Mouse (Mus musculus) testis, adult 2 months (tissue): ENCODE results near the gene Hist2h2aa1. TPM values are rescaled to one million over a fixed set of nuclear protein-coding genes. Genes with fewer than 3 reads are reported as not detected.

Experiments used
- H3K27ac ChIP-seq: fragments of 200-500 bp; 2 replicates; pipeline ENCODE4 v1.5.1; 2012; ENCODE audit warnings: low read depth, low read length; ENCODE audit not compliant: control insufficient read depth, insufficient read depth
- H3K27me3 ChIP-seq: fragments of 200-500 bp; 2 replicates; pipeline ENCODE4 v1.6.1; 2012; ENCODE audit warnings: mild to moderate bottlenecking, low read length, moderate library complexity; ENCODE audit not compliant: control insufficient read depth, insufficient read depth
- H3K36me3 ChIP-seq: fragments of 200-500 bp; 2 replicates; pipeline ENCODE4 v1.6.1; 2012; ENCODE audit warnings: mild to moderate bottlenecking, low read length; ENCODE audit not compliant: control insufficient read depth, insufficient read depth
- H3K4me1 ChIP-seq: fragments of 200-500 bp; 2 replicates; pipeline ENCODE4 v1.6.1; 2012; ENCODE audit warnings: low read length; ENCODE audit not compliant: control insufficient read depth, insufficient read depth
- H3K4me3 ChIP-seq: fragments of 200-500 bp; 2 replicates; pipeline ENCODE4 v1.5.1; 2012; ENCODE audit warnings: low read depth, mild to moderate bottlenecking, low read length, moderate library complexity, mixed read lengths; ENCODE audit not compliant: control insufficient read depth
- CTCF ChIP-seq: fragments of 200-500 bp; IDR thresholded peaks from 2 replicates; pipeline ENCODE4 v1.5.1; 2012; ENCODE audit warnings: low read depth, mild to moderate bottlenecking, inconsistent platforms, low read length, moderate library complexity; ENCODE audit not compliant: control insufficient read depth, insufficient read depth, insufficient replicate concordance
- POLR2A ChIP-seq: fragments of 200-500 bp; IDR thresholded peaks from 2 replicates; pipeline ENCODE4 v1.6.1; 2012; ENCODE audit warnings: low read depth, mild to moderate bottlenecking, inconsistent platforms, low read length, moderate library complexity; ENCODE audit not compliant: control insufficient read depth
- polyA plus RNA-seq: library from polyadenylated mRNA; depleted of rRNA; stranded (reverse); fragments of >200 nt; gene quantifications from 2 replicates; pipeline ENCODE4 v1.2.3, GENCODE M21; 2012; rRNA removed

The Hist2h2aa1 gene
- polyA plus RNA-seq, 1 experiment: 1,076 TPM

- no peak for TF ChIP-seq POLR2A
- TF ChIP-seq CTCF: no peak
- H3K27ac ChIP-seq: no peak overlapping the region
- no peaks in the 10 kb centered on the region for H3K27me3 ChIP-seq
- H3K4me1 ChIP-seq: no peaks in the 10 kb centered on the region
- H3K4me3 ChIP-seq: no peak overlapping the region
- no peaks in the 10 kb centered on the region for H3K36me3 ChIP-seq
Observed at GRCm38 (mm10) chr3:96292641-96293040, 47.3 kb downstream of the Hist2h2aa1 start.

GRCm38 (mm10) chr3:96293368-96293767 lies 48.1 kb downstream of the Hist2h2aa1 start:
- no peak for TF ChIP-seq POLR2A
- TF ChIP-seq CTCF: no peak
- no peaks in the 10 kb centered on the region for H3K36me3 ChIP-seq
- no peak overlapping the region for H3K4me3 ChIP-seq
- no peaks in the 10 kb centered on the region for H3K4me1 ChIP-seq
- H3K27ac ChIP-seq: no peak overlapping the region
- no peaks in the 10 kb centered on the region for H3K27me3 ChIP-seq

- Histone ChIP-seq H3K27me3 (no peaks in the 10 kb centered on the region), H3K27ac (no peak within 1 kb of the TSS), H3K36me3 (no peaks in the 10 kb centered on the region), H3K4me1 (no peaks in the 10 kb centered on the region), H3K4me3 (no peak within 1 kb of the TSS)
- no peak for TF ChIP-seq CTCF
- no peak for TF ChIP-seq POLR2A
Observed at GRCm38 (mm10) chr3:96293787-96294186, 48.5 kb downstream of the Hist2h2aa1 start, which contains the start of gene Fcgr1. Gene Fcgr1, minus strand, starts transcription at chr3:96293969.

Other genes with a start within 250 kb of the Hist2h2aa1 start
- gene Plekho1, start 249.5 kb upstream of the Hist2h2aa1 start, polyA plus RNA-seq: 43.8 and 55.7 TPM in 2 replicates
- gene Vps45, start 187.0 kb upstream of the Hist2h2aa1 start, polyA plus RNA-seq: 3.3 and 4.1 TPM in 2 replicates
- 46.0 and 46.1 TPM in 2 replicates for gene Otud7b, start 141.0 kb upstream of the Hist2h2aa1 start, polyA plus RNA-seq
- gene Mtmr11, start 83.5 kb upstream of the Hist2h2aa1 start, polyA plus RNA-seq: 0.93 and 1.1 TPM in 2 replicates
- 141 and 143 TPM in 2 replicates for gene Sf3b4, start 73.2 kb upstream of the Hist2h2aa1 start, polyA plus RNA-seq
- gene Sv2a, start 64.3 kb upstream of the Hist2h2aa1 start, polyA plus RNA-seq: 0.54 and 1.7 TPM in 2 replicates
- 38.3 and 47.3 TPM in 2 replicates for gene Bola1, start 25.8 kb upstream of the Hist2h2aa1 start, polyA plus RNA-seq
- gene Hist2h2ab, start 25.6 kb upstream of the Hist2h2aa1 start, polyA plus RNA-seq: 3.7 and 3.9 TPM in 2 replicates
- gene Hist2h2ac, start 24.6 kb upstream of the Hist2h2aa1 start, polyA plus RNA-seq: 7.3 and 9.4 TPM in 2 replicates
- 11.3 and 13.0 TPM in 2 replicates for gene Hist2h2be, start 24.4 kb upstream of the Hist2h2aa1 start, polyA plus RNA-seq
- gene Hist2h3c2, start 6.4 kb upstream of the Hist2h2aa1 start, polyA plus RNA-seq: 18.0 and 18.3 TPM in 2 replicates
- 37.8 and 209 TPM in 2 replicates for gene Hist2h2aa2, start 5.2 kb upstream of the Hist2h2aa1 start, polyA plus RNA-seq
- not detected in 2 replicates for gene Hist2h3c1, start 1.2 kb downstream of the Hist2h2aa1 start, polyA plus RNA-seq
- gene Hist2h4, start 17.8 kb downstream of the Hist2h2aa1 start, polyA plus RNA-seq: 0.42 and 0.43 TPM in 2 replicates
- 5.0 and 6.2 TPM in 2 replicates for gene Hist2h3b, start 23.2 kb downstream of the Hist2h2aa1 start, polyA plus RNA-seq
- 1.4 and 1.6 TPM in 2 replicates for gene Hist2h2bb, start 24.3 kb downstream of the Hist2h2aa1 start, polyA plus RNA-seq
- gene Fcgr1, start 48.5 kb downstream of the Hist2h2aa1 start, polyA plus RNA-seq: 0.19 and 0.23 TPM in 2 replicates
- gene BC107364, start 206.8 kb downstream of the Hist2h2aa1 start, polyA plus RNA-seq: 4.7 and 5.5 TPM in 2 replicates